Mouse (Mus musculus): ENCODE data around the gene Arid4a.
A peak's percentile ranks its signal among the peaks of the same experiment; 100 is the strongest.

Gene Arid4a

GRCm38 (mm10) chr12:71015363-71016210 is at the start of gene Arid4a:
Gene Arid4a (plus strand): TSS chr12:71015990.
- peak; percentile 100 for DNase-seq (ENCODE audit: low spot score)

- DNase-seq (ENCODE audit: low spot score): no peak
Observed at GRCm38 (mm10) chr12:70967581-70967980, 48.2 kb upstream of the Arid4a start.

GRCm38 (mm10) chr12:70968141-70968790 is 47.5 kb upstream of the Arid4a start:
- DNase-seq (ENCODE audit: low spot score): peak; percentile 29

- peak; percentile 87 for DNase-seq (ENCODE audit: low spot score)
Observed at GRCm38 (mm10) chr12:70968791-70969307, 46.9 kb upstream of the Arid4a start.

- DNase-seq (ENCODE audit: low spot score): peak; percentile 64
Observed at GRCm38 (mm10) chr12:70969485-70970184, 46.2 kb upstream of the Arid4a start.

- DNase-seq (ENCODE audit: low spot score): no peak
Observed at GRCm38 (mm10) chr12:70973831-70974230, 42.0 kb upstream of the Arid4a start.

GRCm38 (mm10) chr12:70974441-70975266 is 41.1 kb upstream of the Arid4a start, which contains the start of gene Psma3:
Gene Psma3 (plus strand): TSS chr12:70974621.
- peak; percentile 69 for DNase-seq (ENCODE audit: low spot score)

GRCm38 (mm10) chr12:70975406-70975805 is 40.4 kb upstream of the Arid4a start:
- DNase-seq (ENCODE audit: low spot score): no peak

GRCm38 (mm10) chr12:70975891-70976290 is 39.9 kb upstream of the Arid4a start:
- no peak for DNase-seq (ENCODE audit: low spot score)

- DNase-seq (ENCODE audit: low spot score): no peak
Observed at GRCm38 (mm10) chr12:70978345-70978744, 37.4 kb upstream of the Arid4a start.

GRCm38 (mm10) chr12:70984855-70985550 is 30.8 kb upstream of the Arid4a start:
- no peak for DNase-seq (ENCODE audit: low spot score)

- DNase-seq (ENCODE audit: low spot score): no peak
Observed at GRCm38 (mm10) chr12:70997225-70997624, 18.6 kb upstream of the Arid4a start.

- DNase-seq (ENCODE audit: low spot score): no peak
Observed at GRCm38 (mm10) chr12:70999423-70999903, 16.3 kb upstream of the Arid4a start.

GRCm38 (mm10) chr12:71000344-71000743 is 15.4 kb upstream of the Arid4a start:
- no peak for DNase-seq (ENCODE audit: low spot score)

GRCm38 (mm10) chr12:71001456-71001855 is 14.3 kb upstream of the Arid4a start:
- DNase-seq (ENCODE audit: low spot score): no peak

GRCm38 (mm10) chr12:71003760-71004426 is 11.9 kb upstream of the Arid4a start:
- no peak for DNase-seq (ENCODE audit: low spot score)

GRCm38 (mm10) chr12:71006141-71006540 is 9.6 kb upstream of the Arid4a start:
- no peak for DNase-seq (ENCODE audit: low spot score)

GRCm38 (mm10) chr12:71006901-71007300 is 8.9 kb upstream of the Arid4a start:
- no peak for DNase-seq (ENCODE audit: low spot score)

GRCm38 (mm10) chr12:71009769-71010168 is 6.0 kb upstream of the Arid4a start:
- no peak for DNase-seq (ENCODE audit: low spot score)

GRCm38 (mm10) chr12:71014845-71015362 is 886 bp upstream of the Arid4a start:
- DNase-seq (ENCODE audit: low spot score): no peak

Data from layer of hippocampus, adult 9-10 months (tissue).